Mouse (Mus musculus) embryo, embryonic 11 days (tissue): ENCODE measurements around the gene Fam131c.

Experiments used
- DNase-seq: peaks from one replicate; pipeline ENCODE4 v3.0.0-alpha.2; 2015

Gene Fam131c

GRCm38 (mm10) chr4:141411430-141411992, 43.5 kb downstream of the Fam131c start:
- DNase-seq: no peak

- no peak for DNase-seq
Observed at GRCm38 (mm10) chr4:141415924-141416323, 47.9 kb downstream of the Fam131c start, which contains the start of gene Clcnkb. Gene Clcnkb (minus strand): TSS chr4:141416014.

GRCm38 (mm10) chr4:141419398-141420191, 51.6 kb downstream of the Fam131c start:
- no peak for DNase-seq

GRCm38 (mm10) chr4:141420192-141420829, 52.3 kb downstream of the Fam131c start, which contains the start of gene Hspb7:
Gene Hspb7 (plus strand): TSS chr4:141420779.
- no peak for DNase-seq

GRCm38 (mm10) chr4:141420886-141421285, 52.9 kb downstream of the Fam131c start:
- no peak for DNase-seq

GRCm38 (mm10) chr4:141421423-141421822, 53.4 kb downstream of the Fam131c start:
- no peak for DNase-seq

- DNase-seq: no peak
Observed at GRCm38 (mm10) chr4:141422841-141423240, 54.8 kb downstream of the Fam131c start.

- no peak for DNase-seq
Observed at GRCm38 (mm10) chr4:141423288-141423687, 55.3 kb downstream of the Fam131c start.

GRCm38 (mm10) chr4:141423691-141424431, 55.8 kb downstream of the Fam131c start:
- no peak for DNase-seq

- DNase-seq: peak; percentile 53
Observed at GRCm38 (mm10) chr4:141425484-141426479, 57.8 kb downstream of the Fam131c start.

- DNase-seq: no peak
Observed at GRCm38 (mm10) chr4:141426796-141427745, 59.1 kb downstream of the Fam131c start.

- DNase-seq: no peak
Observed at GRCm38 (mm10) chr4:141427921-141428320, 59.9 kb downstream of the Fam131c start.

GRCm38 (mm10) chr4:141429381-141429780, 61.4 kb downstream of the Fam131c start:
- no peak for DNase-seq

GRCm38 (mm10) chr4:141429847-141430246, 61.8 kb downstream of the Fam131c start:
- peak; percentile 47 for DNase-seq

GRCm38 (mm10) chr4:141430997-141431396, 63.0 kb downstream of the Fam131c start:
- peak; percentile 75 for DNase-seq

GRCm38 (mm10) chr4:141432666-141433065, 64.6 kb downstream of the Fam131c start:
- DNase-seq: no peak

- DNase-seq: no peak
Observed at GRCm38 (mm10) chr4:141433191-141433590, 65.2 kb downstream of the Fam131c start.
